ENCODE assay signal across 19 mouse cellular contexts in genomic region chr15:18850497-18850896, GRCm38 (mm10). TPM values are rescaled to one million over a fixed set of nuclear protein-coding genes. Genes with fewer than 3 reads are reported as not detected.
A peak's percentile ranks its signal among the peaks of the same experiment; 100 is the strongest.
DNase-seq lines count a peak whose midpoint lies in the region; ATAC-seq and TF ChIP-seq lines count a peak whose summit lies in the region.
"Had no signal": no experiment of that assay in that cellular context is flagged by ENCODE, and none has a peak within 500 bp of the region (broad histone marks: within the 10 kb centered on the region; RNA-seq: fewer than 3 reads in every experiment).

No protein-coding gene starts in this region.

- H3K9ac ChIP-seq in hindbrain, postnatal 0 days (replicated peaks; ENCODE audit: low read length) = no peak overlapping the region
- H3K9ac ChIP-seq in hindbrain, embryonic 12.5 days = no peak overlapping the region
- H3K9ac ChIP-seq: embryonic facial prominence, embryonic 12.5 days; heart, embryonic 15.5 days; liver, embryonic 12.5 days had no signal

- H3K4me3 ChIP-seq in hindbrain, postnatal 0 days (ENCODE audit: low read length) = no peak overlapping the region
- H3K4me3 ChIP-seq in hindbrain, embryonic 12.5 days = no peak overlapping the region
- H3K4me3 ChIP-seq in limb, embryonic 10.5 days = no peak overlapping the region
- H3K4me3 ChIP-seq: embryonic facial prominence, embryonic 12.5 days; erythroblast, embryonic 14.5 days; heart, embryonic 15.5 days; liver, embryonic 12.5 days; megakaryocyte, embryonic 14.5 days had no signal

- H3K4me1 ChIP-seq in hindbrain, postnatal 0 days (ENCODE audit: insufficient read depth, low read length) = no peaks in the 10 kb centered on the region
- no peaks in the 10 kb centered on the region for H3K4me1 ChIP-seq in hindbrain, embryonic 12.5 days
- H3K4me1 ChIP-seq in limb, embryonic 10.5 days = no peaks in the 10 kb centered on the region
- H3K4me1 ChIP-seq: embryonic facial prominence, embryonic 12.5 days; heart, embryonic 15.5 days; liver, embryonic 12.5 days; megakaryocyte, embryonic 14.5 days had no signal

- 0 out of 2 replicates have a peak, but pooled peaks cover 3% of the 10 kb centered on the region for H3K9me3 ChIP-seq in hindbrain, postnatal 0 days (ENCODE audit: low read length)
- no peaks in the 10 kb centered on the region for H3K9me3 ChIP-seq in hindbrain, embryonic 12.5 days (replicated peaks)
- H3K9me3 ChIP-seq in limb, embryonic 10.5 days (replicated peaks) = no peaks in the 10 kb centered on the region
- H3K9me3 ChIP-seq: embryonic facial prominence, embryonic 12.5 days; heart, embryonic 15.5 days; liver, embryonic 12.5 days; megakaryocyte, embryonic 14.5 days had no signal

- H3K36me3 ChIP-seq in hindbrain, postnatal 0 days (ENCODE audit: insufficient read depth, low read length) = no peaks in the 10 kb centered on the region
- no peaks in the 10 kb centered on the region for H3K36me3 ChIP-seq in hindbrain, embryonic 12.5 days
- H3K36me3 ChIP-seq in limb, embryonic 10.5 days = no peaks in the 10 kb centered on the region
- H3K36me3 ChIP-seq: embryonic facial prominence, embryonic 12.5 days; heart, embryonic 15.5 days; liver, embryonic 12.5 days had no signal

- DNase-seq in hindbrain, postnatal 0 days (ENCODE audit: low spot score) = peak; percentile 75
- peak; percentile 7 to 28 for DNase-seq in cerebellum, adult 18-20 months
- peak; percentile 68 to 81 for DNase-seq in cerebellum, postnatal 25 days
- DNase-seq in liver = no peak
- no peak for DNase-seq in limb, embryonic 10.5 days (ENCODE audit: low spot score)
- DNase-seq: adrenal gland, postnatal 10 days; gastrocnemius, postnatal 10 days; heart, postnatal 4 days; kidney, adult 18-20 months; kidney, postnatal 10 days; lung, adult 2 months had no signal

- H3K4me2 ChIP-seq in hindbrain, postnatal 0 days (ENCODE audit: low read depth, low read length) = no peak overlapping the region
- H3K4me2 ChIP-seq in hindbrain, embryonic 12.5 days (replicated peaks) = no peak overlapping the region
- H3K4me2 ChIP-seq: embryonic facial prominence, embryonic 12.5 days; heart, embryonic 15.5 days; liver, embryonic 12.5 days had no signal

- WGBS in hindbrain, postnatal 0 days = 69% methylated on average over 2 of the region's 2 CpGs
- WGBS in hindbrain, embryonic 12.5 days = 80% methylated on average over 2 of the region's 2 CpGs
- 94% methylated on average over 2 of the region's 2 CpGs for WGBS in limb, embryonic 10.5 days

- no peaks in the 10 kb centered on the region for H3K27me3 ChIP-seq in hindbrain, postnatal 0 days (ENCODE audit: insufficient read depth, low read length)
- H3K27me3 ChIP-seq in hindbrain, embryonic 12.5 days = no peaks in the 10 kb centered on the region
- no peaks in the 10 kb centered on the region for H3K27me3 ChIP-seq in limb, embryonic 10.5 days (ENCODE audit: low read depth, poor library complexity, severe bottlenecking)
- H3K27me3 ChIP-seq: embryonic facial prominence, embryonic 12.5 days; heart, embryonic 15.5 days; liver, embryonic 12.5 days; megakaryocyte, embryonic 14.5 days had no signal

- no peak for TF ChIP-seq CTCF in hindbrain, postnatal 0 days (IDR thresholded peaks at IDR 0.05; ENCODE audit: low read depth)

- ATAC-seq in hindbrain, postnatal 0 days = peak; percentile 74
- ATAC-seq in hindbrain, embryonic 12.5 days (ENCODE audit: low FRiP score) = no peak
- 0 out of 2 replicates have a peak, but pooled peaks have one; percentile 52 for ATAC-seq in cerebellum, adult (ENCODE audit: insufficient number of reproducible peaks, low FRiP score, low TSS enrichment)
- ATAC-seq: liver, embryonic 12.5 days; midbrain, embryonic 16.5 days had no signal

- H3K27ac ChIP-seq in hindbrain, postnatal 0 days = no peak overlapping the region
- no peak overlapping the region for H3K27ac ChIP-seq in hindbrain, embryonic 12.5 days
- H3K27ac ChIP-seq in limb, embryonic 10.5 days = no peak overlapping the region
- H3K27ac ChIP-seq: embryonic facial prominence, embryonic 12.5 days; heart, embryonic 15.5 days; liver, embryonic 12.5 days had no signal

RNA-seq across cellular contexts. Expression of gene Cdh10, which starts 31.8 kb away (rescaled TPM):
- 30.9 and 31.7 TPM in 2 replicates for total RNA-seq in hindbrain, postnatal 0 days (2014; rRNA removed)
- polyA plus RNA-seq in hindbrain, postnatal 0 days (2015; fragmentation: Nextera tagmentation; extraction: Ambion mirVana) = 26.4 and 26.6 TPM in 2 replicates
- 9.7 and 11.4 TPM in 2 replicates for polyA plus RNA-seq in hindbrain, embryonic 12.5 days (2016; fragmentation: Nextera tagmentation; extraction: Ambion mirVana)
- 0.41 and 1.7 TPM in 2 replicates for polyA plus RNA-seq in limb, embryonic 10.5 days (2016; fragmentation: Nextera tagmentation; extraction: Ambion mirVana)
- polyA plus RNA-seq: erythroblast, embryonic 14.5 days had no signal

Comparison
In these comparisons a context has a peak if more than half of its experiments do, and no peak if none do; other contexts are left out.
1. DNase-seq: peak in hindbrain, postnatal 0 days (single experiment), cerebellum, adult 18-20 months (2 of 2) and cerebellum, postnatal 25 days (2 of 2); none in liver (single experiment) and limb, embryonic 10.5 days (single experiment).